Mouse (Mus musculus): ENCODE results near the gene Alpk1. TPM values are rescaled to one million over a fixed set of nuclear protein-coding genes. Genes with fewer than 3 reads are reported as not detected.

Gene Alpk1
- polyA plus RNA-seq, 1 experiment from 2014 or later: 1.0 TPM

GRCm38 (mm10) chr3:127805071-127805470 lies 24.7 kb upstream of the Alpk1 start:
- H3K9me3 ChIP-seq: no peaks in the 10 kb centered on the region
- H3K36me3 ChIP-seq: peaks cover 36% of the 10 kb centered on the region
- H3K9ac ChIP-seq (replicated peaks): no peak overlapping the region
- H3K4me2 ChIP-seq (replicated peaks): no peak overlapping the region
- ATAC-seq: no peak
- 67% methylated on average over 12 of the region's 12 CpGs for WGBS
- no peaks in the 10 kb centered on the region for H3K27me3 ChIP-seq
- no peak overlapping the region for H3K4me3 ChIP-seq (replicated peaks)
- H3K4me1 ChIP-seq (replicated peaks): 0 out of 2 replicates have a peak, but pooled peaks cover 4% of the 10 kb centered on the region
- no peak overlapping the region for H3K27ac ChIP-seq

- H3K4me3 ChIP-seq (replicated peaks): no peak overlapping the region
- WGBS: 90% methylated on average over 4 of the region's 4 CpGs
- 0 out of 2 replicates have a peak, but pooled peaks cover 4% of the 10 kb centered on the region for H3K4me1 ChIP-seq (replicated peaks)
- no peaks in the 10 kb centered on the region for H3K27me3 ChIP-seq
- ATAC-seq: no peak
- H3K36me3 ChIP-seq: peaks cover 30% of the 10 kb centered on the region
- no peak overlapping the region for H3K9ac ChIP-seq (replicated peaks)
- no peaks in the 10 kb centered on the region for H3K9me3 ChIP-seq
- H3K4me2 ChIP-seq (replicated peaks): no peak overlapping the region
- no peak overlapping the region for H3K27ac ChIP-seq
Measured at GRCm38 (mm10) chr3:127804439-127804838, 24.1 kb upstream of the Alpk1 start.

- Histone ChIP-seq H3K9ac (replicated peaks) (no peak overlapping the region), H3K4me1 (replicated peaks) (0 out of 2 replicates have a peak, but pooled peaks cover 4% of the 10 kb centered on the region), H3K4me2 (replicated peaks) (no peak overlapping the region), H3K27ac (no peak overlapping the region), H3K4me3 (replicated peaks) (no peak overlapping the region), H3K36me3 (peaks cover 14% of the 10 kb centered on the region), H3K27me3 (no peaks in the 10 kb centered on the region), H3K9me3 (no peaks in the 10 kb centered on the region)
- no peak for ATAC-seq
- 53% methylated on average over 8 of the region's 8 CpGs for WGBS
Measured at GRCm38 (mm10) chr3:127802814-127803213, 22.5 kb upstream of the Alpk1 start.

- no peak for ATAC-seq
- no peak overlapping the region for H3K27ac ChIP-seq
- peaks cover 3% of the 10 kb centered on the region for H3K36me3 ChIP-seq
- H3K9me3 ChIP-seq: no peaks in the 10 kb centered on the region
- H3K4me1 ChIP-seq (replicated peaks): 0 out of 2 replicates have a peak, but pooled peaks cover 4% of the 10 kb centered on the region
- no peak overlapping the region for H3K4me2 ChIP-seq (replicated peaks)
- H3K27me3 ChIP-seq: no peaks in the 10 kb centered on the region
- H3K4me3 ChIP-seq (replicated peaks): no peak overlapping the region
- WGBS: 94% methylated on average over 8 of the region's 8 CpGs
- no peak overlapping the region for H3K9ac ChIP-seq (replicated peaks)
Measured at GRCm38 (mm10) chr3:127801162-127801561, 20.8 kb upstream of the Alpk1 start.

- H3K4me3 ChIP-seq (replicated peaks): no peak overlapping the region
- H3K9ac ChIP-seq (replicated peaks): no peak overlapping the region
- H3K27me3 ChIP-seq: peaks cover 14% of the 10 kb centered on the region
- H3K27ac ChIP-seq: no peak overlapping the region
- 98% methylated on average over 7 of the region's 7 CpGs for WGBS
- 0 out of 2 replicates have a peak, but pooled peaks cover 2% of the 10 kb centered on the region for H3K9me3 ChIP-seq
- no peak for ATAC-seq
- H3K4me1 ChIP-seq (replicated peaks): peaks cover under 1% of the 10 kb centered on the region
- H3K36me3 ChIP-seq: no peaks in the 10 kb centered on the region
- H3K4me2 ChIP-seq (replicated peaks): no peak overlapping the region
Measured at GRCm38 (mm10) chr3:127796271-127796670, 15.9 kb upstream of the Alpk1 start.

- H3K4me1 ChIP-seq (replicated peaks): peaks cover 6% of the 10 kb centered on the region
- no peak for ATAC-seq
- peaks cover 19% of the 10 kb centered on the region for H3K27me3 ChIP-seq
- 0 out of 2 replicates have a peak, but pooled peaks cover 2% of the 10 kb centered on the region for H3K9me3 ChIP-seq
- H3K9ac ChIP-seq (replicated peaks): no peak overlapping the region
- H3K27ac ChIP-seq: no peak overlapping the region
- H3K4me3 ChIP-seq (replicated peaks): no peak overlapping the region
- no peak overlapping the region for H3K4me2 ChIP-seq (replicated peaks)
- no peaks in the 10 kb centered on the region for H3K36me3 ChIP-seq
- WGBS: 97% methylated on average over 3 of the region's 3 CpGs
Measured at GRCm38 (mm10) chr3:127795762-127796161, 15.4 kb upstream of the Alpk1 start.

GRCm38 (mm10) chr3:127793022-127793421 lies 12.7 kb upstream of the Alpk1 start:
- 70% methylated on average over 7 of the region's 7 CpGs for WGBS
- ATAC-seq: no peak

GRCm38 (mm10) chr3:127791595-127792561 lies 11.6 kb upstream of the Alpk1 start:
- no peak overlapping the region for H3K4me3 ChIP-seq (replicated peaks)
- 0 out of 2 replicates have a peak, but pooled peaks cover 2% of the 10 kb centered on the region for H3K9me3 ChIP-seq
- ATAC-seq: no peak
- H3K9ac ChIP-seq (replicated peaks): no peak overlapping the region
- H3K4me1 ChIP-seq (replicated peaks): peaks cover 21% of the 10 kb centered on the region
- H3K36me3 ChIP-seq: no peaks in the 10 kb centered on the region
- H3K27me3 ChIP-seq: peaks cover 54% of the 10 kb centered on the region
- 62% methylated on average over 4 of the region's 4 CpGs for WGBS
- H3K4me2 ChIP-seq (replicated peaks): peak overlapping the region; percentile 97
- no peak overlapping the region for H3K27ac ChIP-seq

More at GRCm38 (mm10) chr3:127793022-127793421, 12.7 kb upstream of the Alpk1 start:
- H3K27me3 ChIP-seq: peaks cover 44% of the 10 kb centered on the region
- no peaks in the 10 kb centered on the region for H3K36me3 ChIP-seq
- H3K4me3 ChIP-seq (replicated peaks): no peak overlapping the region
- peaks cover 21% of the 10 kb centered on the region for H3K4me1 ChIP-seq (replicated peaks)
- H3K27ac ChIP-seq: no peak overlapping the region
- H3K9ac ChIP-seq (replicated peaks): no peak overlapping the region
- 0 out of 2 replicates have a peak, but pooled peaks cover 2% of the 10 kb centered on the region for H3K9me3 ChIP-seq
- H3K4me2 ChIP-seq (replicated peaks): no peak overlapping the region

- Histone ChIP-seq H3K27me3 (peaks cover 62% of the 10 kb centered on the region), H3K9me3 (0 out of 2 replicates have a peak, but pooled peaks cover 2% of the 10 kb centered on the region), H3K36me3 (no peaks in the 10 kb centered on the region), H3K4me2 (replicated peaks) (peak overlapping the region; percentile 97), H3K4me3 (replicated peaks) (peak overlapping the region; percentile 57), H3K4me1 (replicated peaks) (peaks cover 21% of the 10 kb centered on the region), H3K9ac (replicated peaks) (peak overlapping the region; percentile 68), H3K27ac (no peak overlapping the region)
- no peak for ATAC-seq
- 2% methylated on average over 15 of the region's 15 CpGs for WGBS
Measured at GRCm38 (mm10) chr3:127791056-127791483, 10.7 kb upstream of the Alpk1 start.

- WGBS: under 1% methylated on average over 34 of the region's 36 CpGs
- ATAC-seq: peak; percentile 73
- peak overlapping the region; percentile 97 for H3K4me2 ChIP-seq (replicated peaks)
- no peaks in the 10 kb centered on the region for H3K9me3 ChIP-seq
- H3K4me3 ChIP-seq (replicated peaks): peak overlapping the region; percentile 57
- no peak overlapping the region for H3K27ac ChIP-seq
- H3K27me3 ChIP-seq: peaks cover 64% of the 10 kb centered on the region
- peaks cover 21% of the 10 kb centered on the region for H3K4me1 ChIP-seq (replicated peaks)
- H3K9ac ChIP-seq (replicated peaks): peak overlapping the region; percentile 68
- H3K36me3 ChIP-seq: no peaks in the 10 kb centered on the region
Measured at GRCm38 (mm10) chr3:127790234-127791055, 10.1 kb upstream of the Alpk1 start.

GRCm38 (mm10) chr3:127789500-127790191 lies 9.3 kb upstream of the Alpk1 start, which contains the start of gene Tifa:
Gene Tifa, plus strand, starts transcription at chr3:127789805.
- peak within 1 kb of the TSS; percentile 68 for H3K9ac ChIP-seq (replicated peaks)
- peaks cover 21% of the 10 kb centered on the region for H3K4me1 ChIP-seq (replicated peaks)
- no peak within 1 kb of the TSS for H3K27ac ChIP-seq
- peaks cover 64% of the 10 kb centered on the region for H3K27me3 ChIP-seq
- ATAC-seq: peak; percentile 63
- H3K4me3 ChIP-seq (replicated peaks): peak within 1 kb of the TSS; percentile 57
- no peaks in the 10 kb centered on the region for H3K36me3 ChIP-seq
- WGBS: 1% methylated on average over 32 of the region's 44 CpGs
- H3K9me3 ChIP-seq: no peaks in the 10 kb centered on the region
- H3K4me2 ChIP-seq (replicated peaks): peak within 1 kb of the TSS; percentile 97

Measured in midbrain, embryonic 13.5 days (tissue).